8 mouse cellular contexts compared by ENCODE assay signal in genomic region chr7:68233619-68234223, GRCm38 (mm10). TPM values are rescaled to one million over a fixed set of nuclear protein-coding genes. Genes with fewer than 3 reads are reported as not detected.
DNase-seq lines count a peak whose midpoint lies in the region; ATAC-seq lines count a peak whose summit lies in the region.

No protein-coding gene starts in this region.

- no peak overlapping the region for H3K4me3 ChIP-seq in embryonic facial prominence, embryonic 15.5 days (replicated peaks)
- no peak overlapping the region for H3K4me3 ChIP-seq in hindbrain, embryonic 14.5 days (replicated peaks; ENCODE audit: low read length)

- no peaks in the 10 kb centered on the region for H3K27me3 ChIP-seq in embryonic facial prominence, embryonic 15.5 days
- no peaks in the 10 kb centered on the region for H3K27me3 ChIP-seq in hindbrain, embryonic 14.5 days (ENCODE audit: control insufficient read depth, insufficient read depth, low read length)

- H3K9ac ChIP-seq in embryonic facial prominence, embryonic 15.5 days: no peak overlapping the region
- H3K9ac ChIP-seq in hindbrain, embryonic 14.5 days: no peak overlapping the region

- peak overlapping the region; percentile 49; the same call in 1 of the 2 replicates for H3K27ac ChIP-seq in embryonic facial prominence, embryonic 15.5 days (replicated peaks)
- no peak overlapping the region for H3K27ac ChIP-seq in hindbrain, embryonic 14.5 days

- ATAC-seq in embryonic facial prominence, embryonic 15.5 days (ENCODE audit: insufficient number of reproducible peaks, low FRiP score, low TSS enrichment, low read depth): peak; percentile 12; the same call in 1 of the 2 replicates
- ATAC-seq in hindbrain, embryonic 14.5 days (ENCODE audit: low FRiP score): peak; percentile 18; the same call in 1 of the 2 replicates
- ATAC-seq in activated CD4-positive, CD25-positive, alpha-beta regulatory T cell, adult 4 months: no peak

- DNase-seq in adrenal gland, adult (ENCODE audit: inconsistent age in 2 of 2, low spot score in 1 of 2): peak; percentile 24 to 58
- no peak for DNase-seq in adrenal gland, postnatal 4 days (ENCODE audit: low spot score in 2 of 2)
- DNase-seq in hindbrain, embryonic 14.5 days (ENCODE audit: low spot score): peak; percentile 39
- DNase-seq in lung, postnatal 14 days: peak; percentile 65
- no peak for DNase-seq in layer of hippocampus, postnatal 25 days (ENCODE audit: extremely low spot score in 1 of 2, low spot score in 1 of 2)
- DNase-seq in frontal cortex, postnatal 36 days (ENCODE audit: low spot score in 2 of 2): no peak

- peaks cover 15% of the 10 kb centered on the region for H3K4me1 ChIP-seq in embryonic facial prominence, embryonic 15.5 days
- H3K4me1 ChIP-seq in hindbrain, embryonic 14.5 days (replicated peaks; ENCODE audit: control insufficient read depth, insufficient read depth, low read length): no peaks in the 10 kb centered on the region

- H3K4me2 ChIP-seq in embryonic facial prominence, embryonic 15.5 days (replicated peaks): no peak overlapping the region
- no peak overlapping the region for H3K4me2 ChIP-seq in hindbrain, embryonic 14.5 days (replicated peaks)

- 12% methylated on average over 13 of the region's 13 CpGs for WGBS in embryonic facial prominence, embryonic 15.5 days
- 33% methylated on average over 13 of the region's 13 CpGs for WGBS in hindbrain, embryonic 14.5 days

- H3K9me3 ChIP-seq in embryonic facial prominence, embryonic 15.5 days (replicated peaks): no peaks in the 10 kb centered on the region
- H3K9me3 ChIP-seq in hindbrain, embryonic 14.5 days (ENCODE audit: control insufficient read depth, low read length): no peaks in the 10 kb centered on the region

- H3K36me3 ChIP-seq in embryonic facial prominence, embryonic 15.5 days: peaks cover 12% of the 10 kb centered on the region
- H3K36me3 ChIP-seq in hindbrain, embryonic 14.5 days (replicated peaks; ENCODE audit: control insufficient read depth, insufficient read depth): peaks cover 20% of the 10 kb centered on the region

RNA-seq across cellular contexts. Expression of gene Pgpep1l, which starts 30.3 kb away (rescaled TPM):
- total RNA-seq in adrenal gland, postnatal 4 days (2021): under 1 TPM in 1 of 2 experiments, not detected in 1; 0.65 TPM
- polyA plus RNA-seq in embryonic facial prominence, embryonic 15.5 days (2015; fragmentation: Nextera tagmentation; extraction: Ambion mirVana): not detected in 2 replicates
- 0.21 TPM in 1 of 2 replicates, not detected in the other for polyA plus RNA-seq in hindbrain, embryonic 14.5 days (2014; fragmentation: Nextera tagmentation; extraction: Ambion mirVana)
- total RNA-seq in layer of hippocampus, postnatal 25 days (2021): 1 to 10 TPM; 2.4 to 3.3 TPM
- 1 to 10 TPM; 3.6 to 4.4 TPM for polyA plus RNA-seq in activated CD4-positive, CD25-positive, alpha-beta regulatory T cell, adult 4 months (2017; shearing (Covaris generic))

RNA-seq across cellular contexts. Expression of gene Fam169b, which starts 39.9 kb away (rescaled TPM):
- total RNA-seq in adrenal gland, postnatal 4 days (2021): 1 to 10 TPM in 1 of 2 experiments, under 1 TPM in 1; 0.22 to 1.1 TPM
- polyA plus RNA-seq in embryonic facial prominence, embryonic 15.5 days (2015; fragmentation: Nextera tagmentation; extraction: Ambion mirVana): 3.7 and 3.8 TPM in 2 replicates
- 0.09 and 0.17 TPM in 2 replicates for polyA plus RNA-seq in hindbrain, embryonic 14.5 days (2014; fragmentation: Nextera tagmentation; extraction: Ambion mirVana)
- under 1 TPM; 0.37 to 0.47 TPM for total RNA-seq in layer of hippocampus, postnatal 25 days (2021)
- 10 to 100 TPM; 85.3 to 95.2 TPM for polyA plus RNA-seq in activated CD4-positive, CD25-positive, alpha-beta regulatory T cell, adult 4 months (2017; shearing (Covaris generic))

Comparison
In these comparisons a context has a peak if more than half of its experiments do, and no peak if none do; other contexts are left out.
1. DNase-seq: peak in adrenal gland, adult (2 of 2), hindbrain, embryonic 14.5 days (single experiment) and lung, postnatal 14 days (single experiment); none in adrenal gland, postnatal 4 days (0 of 2), layer of hippocampus, postnatal 25 days (0 of 2) and frontal cortex, postnatal 36 days (0 of 2).
2. RNA of gene Fam169b, which starts 39.9 kb away (polyA plus RNA-seq): 85.3 to 95.2 TPM in activated CD4-positive, CD25-positive, alpha-beta regulatory T cell, adult 4 months; 3.7 to 3.8 TPM in embryonic facial prominence, embryonic 15.5 days and 0.09 to 0.17 TPM in hindbrain, embryonic 14.5 days; every median in the first group is over 10 times any median in the second.